Mouse (Mus musculus) megakaryocyte, adult 5-6 weeks (primary cell): Measurements from ENCODE around the gene C1qtnf3. TPM values are rescaled to one million over a fixed set of nuclear protein-coding genes. Genes with fewer than 3 reads are reported as not detected.

Experiments
- ATAC-seq: 2 replicates; pipeline ENCODE4 v1.8.0; 2016; ENCODE audit warnings: mild to moderate bottlenecking, inconsistent platforms; ENCODE audit not compliant: poor library complexity, severe bottlenecking
- total RNA-seq, 2 experiments: library from RNA; stranded (forward) in 1 of 2; stranded (reverse) in 1 of 2; fragments of 153-499, 151-499 nt in 1 of 2; fragments of 221-1000, 200-1000 nt in 1 of 2; gene quantifications; 2 replicates each; pipeline versions ENCODE4 v1.2.3 to v1.2.4; 2015 to 2017

C1qtnf3 gene
- total RNA-seq, 2 experiments from 2014 or later = not detected

DNA sequence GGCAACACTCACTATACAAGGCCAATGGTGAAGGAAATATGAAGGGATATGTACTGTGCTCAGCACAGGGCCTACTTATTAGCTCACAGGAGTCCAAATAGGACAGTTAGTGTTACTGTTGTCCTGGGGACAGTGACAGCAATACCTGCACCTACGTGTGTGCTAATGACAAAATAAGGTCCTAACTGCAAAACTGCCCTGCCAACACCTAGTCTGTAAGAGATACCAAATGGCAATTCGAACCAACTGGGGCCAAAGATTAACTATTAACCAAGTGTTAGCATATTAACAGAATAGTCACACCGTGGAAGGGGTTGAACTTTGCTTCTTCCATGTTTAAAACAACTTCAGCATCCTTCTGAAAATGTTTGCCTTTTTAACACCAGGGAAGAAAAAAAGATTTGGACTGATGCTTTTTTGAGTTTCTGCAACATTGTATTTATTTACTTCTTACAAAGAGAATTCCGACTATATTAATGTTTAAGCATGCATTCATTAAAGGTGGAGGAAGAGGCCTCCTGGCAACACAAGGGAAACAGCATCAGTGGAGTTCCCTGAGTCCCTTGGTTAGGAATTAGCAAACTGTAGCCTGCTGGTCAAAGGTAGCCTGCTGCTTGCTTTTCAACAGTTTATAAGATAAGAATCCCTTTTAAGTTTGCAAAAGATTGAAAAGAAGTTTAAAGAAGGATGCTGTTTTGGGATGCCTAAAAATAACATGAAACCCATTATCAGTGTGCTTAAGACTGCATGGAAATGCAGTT is 74.8 kb downstream of the C1qtnf3 start:
- ATAC-seq = no peak

Other genes starting within 250 kb of the C1qtnf3 start
- 1.6 and 2.8 TPM in 2 replicates for gene Rai14, start 237.7 kb upstream of the C1qtnf3 start, total RNA-seq (2015)
- 2.5 and 3.0 TPM in 2 replicates for gene Rai14, start 237.7 kb upstream of the C1qtnf3 start, total RNA-seq (2017)
- 0.98 and 1.1 TPM in 2 replicates for gene Amacr, start 29.4 kb downstream of the C1qtnf3 start, total RNA-seq (2015)
- 0.61 and 2.2 TPM in 2 replicates for gene Amacr, start 29.4 kb downstream of the C1qtnf3 start, total RNA-seq (2017)
- gene Slc45a2, start 48.4 kb downstream of the C1qtnf3 start, total RNA-seq (2015) = not detected in 2 replicates
- not detected in 2 replicates for gene Slc45a2, start 48.4 kb downstream of the C1qtnf3 start, total RNA-seq (2017)
- gene Rxfp3, start 85.7 kb downstream of the C1qtnf3 start, total RNA-seq (2015) = not detected in 2 replicates
- gene Rxfp3, start 85.7 kb downstream of the C1qtnf3 start, total RNA-seq (2017) = not detected in 2 replicates
- gene Adamts12, start 112.5 kb downstream of the C1qtnf3 start, total RNA-seq (2015) = 0.02 TPM in 1 of 2 replicates, not detected in the other
- not detected in 2 replicates for gene Adamts12, start 112.5 kb downstream of the C1qtnf3 start, total RNA-seq (2017)